Mouse (Mus musculus): ENCODE results near the gene Gja4. TPM values are rescaled to one million over a fixed set of nuclear protein-coding genes. Genes with fewer than 3 reads are reported as not detected.

Gene Gja4
- polyA plus RNA-seq, 1 experiment: 15.4 TPM

- H3K36me3 ChIP-seq (ENCODE audit: control insufficient read depth, insufficient read depth, low read length): no peaks in the 10 kb centered on the region
- TF ChIP-seq POLR2A (IDR thresholded peaks at IDR 0.05; ENCODE audit: low read depth, low read length): no peak
- TF ChIP-seq CTCF (IDR thresholded peaks at IDR 0.05; ENCODE audit: extremely low read depth, insufficient read depth, insufficient read length, insufficient replicate concordance): no peak
- H3K4me3 ChIP-seq (ENCODE audit: extremely low read depth, insufficient read depth, insufficient read length): no peak within 1 kb of the TSS
- no peaks in the 10 kb centered on the region for H3K4me1 ChIP-seq (ENCODE audit: control insufficient read depth, insufficient read depth, insufficient read length)
- no peak for DNase-seq (ENCODE audit: low read depth in 1 of 2, low spot score in 2 of 2)
- WGBS: 4% methylated on average over 49 of the region's 49 CpGs
- no peaks in the 10 kb centered on the region for H3K27me3 ChIP-seq (ENCODE audit: control insufficient read depth, insufficient read depth, low read length)
- no peak within 1 kb of the TSS for H3K27ac ChIP-seq (ENCODE audit: insufficient read depth, low read length)
Observed at GRCm38 (mm10) chr4:127330181-127331100, 16.6 kb upstream of the Gja4 start, which contains the start of gene Gjb3. Gene Gjb3, minus strand, starts transcription at chr4:127330844.

GRCm38 (mm10) chr4:127329751-127330150 is 15.9 kb upstream of the Gja4 start:
- Histone ChIP-seq H3K27ac (ENCODE audit: insufficient read depth, low read length) (no peak overlapping the region), H3K4me3 (ENCODE audit: extremely low read depth, insufficient read depth, insufficient read length) (no peak overlapping the region), H3K36me3 (ENCODE audit: control insufficient read depth, insufficient read depth, low read length) (no peaks in the 10 kb centered on the region), H3K27me3 (ENCODE audit: control insufficient read depth, insufficient read depth, low read length) (no peaks in the 10 kb centered on the region), H3K4me1 (ENCODE audit: control insufficient read depth, insufficient read depth, insufficient read length) (no peaks in the 10 kb centered on the region)
- WGBS: 8% methylated on average over 13 of the region's 13 CpGs
- no peak for DNase-seq (ENCODE audit: low read depth in 1 of 2, low spot score in 2 of 2)
- TF ChIP-seq POLR2A (IDR thresholded peaks at IDR 0.05; ENCODE audit: low read depth, low read length): no peak
- no peak for TF ChIP-seq CTCF (IDR thresholded peaks at IDR 0.05; ENCODE audit: extremely low read depth, insufficient read depth, insufficient read length, insufficient replicate concordance)

DNA sequence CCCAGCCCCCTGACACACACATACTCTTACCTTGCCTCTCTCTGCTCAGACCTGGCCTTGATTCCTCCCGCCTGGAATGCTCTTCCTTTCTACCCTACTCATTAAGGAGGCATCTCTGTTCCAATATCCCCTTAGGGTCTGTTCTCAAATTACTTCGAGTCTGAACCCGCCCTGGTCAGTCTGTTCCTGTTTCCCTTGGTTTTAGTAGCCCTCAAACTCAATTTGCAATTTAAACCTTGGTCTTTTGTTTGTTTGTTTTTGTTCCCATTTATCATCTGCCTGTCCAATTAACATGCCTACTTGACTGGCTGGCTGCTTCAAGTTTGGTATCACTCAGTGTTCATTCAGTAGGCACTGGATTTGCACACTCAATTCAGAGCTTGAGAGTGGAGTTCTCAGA is 15.2 kb upstream of the Gja4 start:
- Histone ChIP-seq H3K4me3 (ENCODE audit: extremely low read depth, insufficient read depth, insufficient read length) (no peak overlapping the region), H3K27me3 (ENCODE audit: control insufficient read depth, insufficient read depth, low read length) (no peaks in the 10 kb centered on the region), H3K36me3 (ENCODE audit: control insufficient read depth, insufficient read depth, low read length) (no peaks in the 10 kb centered on the region), H3K4me1 (ENCODE audit: control insufficient read depth, insufficient read depth, insufficient read length) (no peaks in the 10 kb centered on the region), H3K27ac (ENCODE audit: insufficient read depth, low read length) (no peak overlapping the region)
- 57% methylated on average over 3 of the region's 3 CpGs for WGBS
- no peak for DNase-seq (ENCODE audit: low read depth in 1 of 2, low spot score in 2 of 2)
- TF ChIP-seq CTCF (IDR thresholded peaks at IDR 0.05; ENCODE audit: extremely low read depth, insufficient read depth, insufficient read length, insufficient replicate concordance): no peak
- TF ChIP-seq POLR2A (IDR thresholded peaks at IDR 0.05; ENCODE audit: low read depth, low read length): no peak

DNA sequence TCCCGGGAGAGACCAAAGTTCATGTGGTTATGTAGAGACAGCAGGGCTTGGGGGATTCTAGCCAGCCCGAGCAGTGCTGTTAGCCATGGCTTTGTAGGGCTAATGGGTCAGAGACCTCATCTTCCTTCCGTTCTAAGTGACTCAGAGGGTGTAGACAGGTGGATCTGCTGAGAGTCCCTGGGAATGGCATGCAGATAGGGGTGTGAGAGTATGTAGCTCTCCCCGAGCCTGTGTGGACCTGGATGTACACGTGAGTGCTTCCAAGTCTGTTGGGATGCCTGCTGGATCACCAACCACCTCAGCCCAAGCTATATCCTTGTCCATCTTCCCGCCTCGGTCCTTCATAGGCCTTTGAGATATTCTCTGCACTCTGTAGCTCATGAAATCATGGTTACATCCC is 14.5 kb upstream of the Gja4 start:
- DNase-seq (ENCODE audit: low read depth in 1 of 2, low spot score in 2 of 2): no peak
- Histone ChIP-seq H3K4me1 (ENCODE audit: control insufficient read depth, insufficient read depth, insufficient read length) (no peaks in the 10 kb centered on the region), H3K27me3 (ENCODE audit: control insufficient read depth, insufficient read depth, low read length) (no peaks in the 10 kb centered on the region), H3K4me3 (ENCODE audit: extremely low read depth, insufficient read depth, insufficient read length) (no peak overlapping the region), H3K36me3 (ENCODE audit: control insufficient read depth, insufficient read depth, low read length) (no peaks in the 10 kb centered on the region), H3K27ac (ENCODE audit: insufficient read depth, low read length) (no peak overlapping the region)
- 61% methylated on average over 7 of the region's 7 CpGs for WGBS
- TF ChIP-seq CTCF (IDR thresholded peaks at IDR 0.05; ENCODE audit: extremely low read depth, insufficient read depth, insufficient read length, insufficient replicate concordance): no peak
- TF ChIP-seq POLR2A (IDR thresholded peaks at IDR 0.05; ENCODE audit: low read depth, low read length): no peak

- Histone ChIP-seq H3K27me3 (ENCODE audit: control insufficient read depth, insufficient read depth, low read length) (no peaks in the 10 kb centered on the region), H3K4me3 (ENCODE audit: extremely low read depth, insufficient read depth, insufficient read length) (no peak overlapping the region), H3K36me3 (ENCODE audit: control insufficient read depth, insufficient read depth, low read length) (no peaks in the 10 kb centered on the region), H3K27ac (ENCODE audit: insufficient read depth, low read length) (no peak overlapping the region), H3K4me1 (ENCODE audit: control insufficient read depth, insufficient read depth, insufficient read length) (no peaks in the 10 kb centered on the region)
- DNase-seq (ENCODE audit: low read depth in 1 of 2, low spot score in 2 of 2): no peak
- no peak for TF ChIP-seq CTCF (IDR thresholded peaks at IDR 0.05; ENCODE audit: extremely low read depth, insufficient read depth, insufficient read length, insufficient replicate concordance)
- no peak for TF ChIP-seq POLR2A (IDR thresholded peaks at IDR 0.05; ENCODE audit: low read depth, low read length)
- WGBS: 20% methylated on average over 6 of the region's 6 CpGs
Observed at GRCm38 (mm10) chr4:127327749-127328148, 13.9 kb upstream of the Gja4 start.

DNA sequence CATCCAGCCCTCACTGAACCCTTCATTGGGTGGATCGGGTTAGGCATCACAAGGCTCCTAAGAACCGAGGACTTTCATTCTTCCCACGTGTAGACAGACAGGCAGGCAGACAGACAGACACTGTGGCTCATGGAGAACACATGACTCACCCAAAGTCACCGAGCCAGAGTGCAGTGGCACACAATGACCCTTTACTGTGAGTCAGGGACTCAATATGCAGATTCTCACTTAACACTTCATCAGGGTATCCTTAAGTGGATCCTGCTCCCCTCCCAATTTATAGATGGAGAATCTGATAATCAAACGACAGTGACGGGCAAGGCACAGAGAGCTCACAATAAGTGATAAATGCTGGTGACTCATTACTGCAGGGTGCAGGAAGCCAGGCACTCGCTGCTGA is 13.4 kb upstream of the Gja4 start:
- H3K4me1 ChIP-seq (ENCODE audit: control insufficient read depth, insufficient read depth, insufficient read length): no peaks in the 10 kb centered on the region
- TF ChIP-seq CTCF (IDR thresholded peaks at IDR 0.05; ENCODE audit: extremely low read depth, insufficient read depth, insufficient read length, insufficient replicate concordance) (no peak), POLR2A (IDR thresholded peaks at IDR 0.05; ENCODE audit: low read depth, low read length) (no peak)
- DNase-seq (ENCODE audit: low read depth in 1 of 2, low spot score in 2 of 2): no peak
- no peak overlapping the region for H3K4me3 ChIP-seq (ENCODE audit: extremely low read depth, insufficient read depth, insufficient read length)
- H3K36me3 ChIP-seq (ENCODE audit: control insufficient read depth, insufficient read depth, low read length): no peaks in the 10 kb centered on the region
- H3K27me3 ChIP-seq (ENCODE audit: control insufficient read depth, insufficient read depth, low read length): no peaks in the 10 kb centered on the region
- H3K27ac ChIP-seq (ENCODE audit: insufficient read depth, low read length): no peak overlapping the region
- 42% methylated on average over 7 of the region's 7 CpGs for WGBS

DNA sequence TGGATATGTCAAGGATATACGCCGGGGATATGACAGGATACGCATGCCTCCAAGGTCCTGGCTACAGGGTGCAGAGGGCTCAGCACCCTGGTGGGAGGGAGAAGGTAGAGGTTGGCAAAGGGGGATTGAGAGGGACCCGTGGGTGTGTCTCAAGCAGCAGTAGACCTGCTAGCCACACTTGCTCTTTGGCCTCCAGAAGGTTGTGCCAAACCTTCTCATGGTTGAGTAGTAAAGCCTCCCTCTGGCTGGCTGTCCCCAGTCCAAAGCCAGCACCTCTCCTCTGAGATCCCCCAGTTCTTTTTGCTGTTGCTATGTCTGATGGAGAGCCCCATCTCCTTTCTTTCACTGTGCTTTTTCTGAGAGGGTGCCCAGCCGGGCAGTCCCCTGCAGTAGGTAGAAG is 11.4 kb upstream of the Gja4 start:
- 87% methylated on average over 5 of the region's 5 CpGs for WGBS
- TF ChIP-seq CTCF (IDR thresholded peaks at IDR 0.05; ENCODE audit: extremely low read depth, insufficient read depth, insufficient read length, insufficient replicate concordance) (no peak), POLR2A (IDR thresholded peaks at IDR 0.05; ENCODE audit: low read depth, low read length) (no peak)
- H3K36me3 ChIP-seq (ENCODE audit: control insufficient read depth, insufficient read depth, low read length): no peaks in the 10 kb centered on the region
- no peak overlapping the region for H3K4me3 ChIP-seq (ENCODE audit: extremely low read depth, insufficient read depth, insufficient read length)
- DNase-seq (ENCODE audit: low read depth in 1 of 2, low spot score in 2 of 2): no peak
- H3K4me1 ChIP-seq (ENCODE audit: control insufficient read depth, insufficient read depth, insufficient read length): no peaks in the 10 kb centered on the region
- H3K27ac ChIP-seq (ENCODE audit: insufficient read depth, low read length): no peak overlapping the region
- H3K27me3 ChIP-seq (ENCODE audit: control insufficient read depth, insufficient read depth, low read length): no peaks in the 10 kb centered on the region

Data from spleen, adult 2 months (tissue).